Mouse (Mus musculus): ENCODE measurements around the gene H2-DMb1.

GRCm38 (mm10) chr17:34144960-34145371 lies 7.9 kb upstream of the H2-DMb1 start:
- no peak for TF ChIP-seq CTCF (IDR thresholded peaks at IDR 0.05)
- TF ChIP-seq EP300 (IDR thresholded peaks at IDR 0.05), result no peak

Measured in lung, postnatal 0 days (tissue).